Mouse (Mus musculus) heart, postnatal 10 days (tissue): ENCODE measurements around the gene Nmrk1. TPM values are rescaled to one million over a fixed set of nuclear protein-coding genes. Genes with fewer than 3 reads are reported as not detected.

ENCODE experiments used
- DNase-seq, 2 experiments: peaks; one replicate each; pipeline ENCODE4 v3.0.0; 2021
- intact Hi-C: fragments of 180-260 bp; cut with DNase I; formaldehyde crosslinking; loops from one replicate; pipeline ENCODE4 v1.15.1; 2025
- total RNA-seq, 2 experiments: library from RNA; stranded (reverse); gene quantifications; 2 replicates each; pipeline ENCODE4 v1.2.3; 2021

Gene Nmrk1
- total RNA-seq, 2 experiments from 2014 or later, result 3.3 TPM

DNA sequence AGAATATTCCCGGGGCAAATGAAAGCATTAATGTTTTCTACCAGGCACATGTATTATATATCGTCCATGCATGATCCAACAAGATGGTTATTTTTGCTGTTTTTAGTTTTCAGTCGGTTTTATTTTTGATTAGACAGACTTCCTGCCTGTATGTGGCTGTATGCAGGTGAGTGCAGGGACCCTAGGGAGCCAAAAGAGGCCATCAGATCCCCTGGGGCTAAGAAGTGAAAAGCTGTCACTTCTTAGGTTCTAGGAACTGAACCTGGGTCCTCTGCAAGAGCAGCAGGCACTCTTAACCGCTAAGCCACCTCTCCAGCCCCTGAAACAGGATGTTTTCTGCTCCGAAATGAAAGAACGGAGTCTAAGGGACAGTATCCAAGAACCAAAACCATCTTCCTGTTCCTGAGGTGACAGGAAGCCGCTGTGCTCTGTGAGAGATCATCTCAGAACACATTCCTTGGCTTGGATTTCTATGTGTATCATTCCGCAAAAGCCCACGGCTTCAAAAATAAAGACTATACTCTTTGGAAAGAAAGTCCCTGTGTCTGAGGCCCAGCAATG is 16.0 kb upstream of the Nmrk1 start:
- DNase-seq, result peak in 1 of 2 experiments; percentile 27
- intact Hi-C loops, result no loop called here

DNA sequence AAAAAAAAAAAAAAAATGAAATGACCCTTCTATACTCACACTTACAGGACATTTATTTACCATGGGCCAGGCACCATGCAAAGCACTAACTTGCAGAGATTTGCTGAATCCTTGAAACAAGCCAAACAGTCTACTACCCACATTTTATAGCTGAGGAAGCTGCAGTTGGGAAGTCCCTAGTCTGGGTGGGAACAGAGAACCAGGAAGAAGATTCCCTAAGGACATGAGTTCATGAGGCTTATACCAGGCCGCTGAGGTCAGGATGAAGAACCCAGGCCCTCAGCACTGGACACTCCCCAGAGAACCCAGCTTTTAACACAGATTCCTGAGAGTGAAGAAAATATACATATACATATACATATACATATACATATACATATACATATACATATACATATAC is 14.2 kb upstream of the Nmrk1 start:
- intact Hi-C loops, result no loop called here
- no peak for DNase-seq

DNA sequence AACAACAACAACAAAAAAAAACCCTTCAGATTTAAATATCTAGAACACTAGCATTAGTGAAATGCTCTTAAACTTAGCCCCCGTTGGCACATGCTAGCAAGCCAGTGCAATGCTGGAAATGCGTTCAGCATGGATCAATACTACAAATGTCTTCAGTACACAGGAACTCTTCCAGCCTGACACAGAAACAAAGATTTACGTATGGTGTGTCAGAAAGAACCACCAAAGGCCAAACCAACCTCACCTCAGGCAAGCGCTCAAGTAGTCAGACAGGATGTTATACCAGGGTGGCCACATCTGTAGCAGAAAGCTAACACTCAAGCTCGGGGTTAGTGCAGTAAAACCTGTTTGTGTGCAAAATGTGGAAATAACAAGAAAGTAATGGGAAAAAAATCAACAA is 12.7 kb upstream of the Nmrk1 start:
- intact Hi-C loops, result no loop called here
- DNase-seq, result no peak

DNA sequence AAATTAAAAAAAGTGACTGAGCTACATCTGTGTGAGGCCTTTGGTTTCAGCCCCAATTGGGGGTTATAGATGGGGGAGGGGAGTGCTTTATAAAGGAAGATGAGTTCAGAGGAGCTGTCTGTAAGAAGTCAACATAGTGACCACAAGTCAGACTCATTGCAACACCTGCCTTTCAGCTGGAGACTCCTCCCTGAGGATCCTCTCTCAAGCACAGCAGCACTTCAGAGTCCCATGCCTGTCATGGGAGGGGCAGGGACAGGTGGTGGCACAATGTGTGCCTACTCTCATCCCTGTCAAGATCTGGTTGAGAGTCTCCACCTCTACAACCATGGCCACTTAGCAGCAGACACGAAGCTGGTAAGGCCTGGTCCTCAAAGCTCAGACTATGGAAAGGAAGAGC is 12.1 kb upstream of the Nmrk1 start:
- intact Hi-C loops, result loop anchor here (10.0 kb wide), 1 partner anchor 1225 kb away; the partner anchor contains the start of gene Rfk
- no peak for DNase-seq

DNA sequence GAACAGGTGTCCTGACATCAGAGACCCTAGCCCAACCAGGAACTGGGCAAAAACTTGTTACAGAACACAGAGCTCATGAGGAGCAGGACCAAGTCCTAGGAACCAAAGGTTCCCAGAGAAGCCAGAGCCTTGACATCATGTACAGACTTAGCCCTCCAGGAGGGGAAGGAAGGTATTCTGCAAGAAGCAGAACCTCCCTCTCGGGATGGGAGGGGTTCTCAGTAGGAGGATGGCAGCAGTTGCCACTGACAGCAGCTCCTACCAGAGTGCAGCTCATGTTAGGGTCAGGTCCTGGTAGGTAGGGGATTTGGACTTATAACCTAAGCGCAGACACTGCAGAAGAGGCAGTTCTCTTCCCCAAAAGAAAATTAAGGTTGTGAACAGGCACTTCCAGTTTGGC is 7.9 kb upstream of the Nmrk1 start:
- intact Hi-C loops, result loop anchor here (10.0 kb wide), 1 partner anchor 1229 kb away; the partner anchor contains the start of gene Rfk
- no peak for DNase-seq

DNA sequence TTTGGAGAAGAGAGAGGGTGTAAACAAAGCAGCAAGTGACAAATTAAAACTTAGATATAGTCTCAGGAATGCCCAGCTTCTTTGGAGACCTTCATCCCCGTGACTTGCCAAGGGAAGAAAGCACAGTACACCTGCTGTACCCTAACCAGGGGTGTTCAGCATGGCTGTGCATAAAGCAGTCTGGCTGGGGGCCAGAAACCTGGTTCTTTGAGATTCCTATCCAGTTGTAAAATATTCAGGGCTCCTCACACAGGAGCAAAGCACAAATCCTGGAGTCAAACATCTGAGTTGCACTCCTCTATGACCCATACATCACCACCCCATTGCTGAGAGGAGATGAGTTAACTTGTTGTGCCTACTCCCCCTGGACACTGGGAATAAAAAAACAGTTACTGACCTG is 2.2 kb upstream of the Nmrk1 start:
- intact Hi-C loops, result loop anchor here (10.0 kb wide), 1 partner anchor 1235 kb away; the partner anchor contains the start of gene Rfk
- DNase-seq, result no peak

DNA sequence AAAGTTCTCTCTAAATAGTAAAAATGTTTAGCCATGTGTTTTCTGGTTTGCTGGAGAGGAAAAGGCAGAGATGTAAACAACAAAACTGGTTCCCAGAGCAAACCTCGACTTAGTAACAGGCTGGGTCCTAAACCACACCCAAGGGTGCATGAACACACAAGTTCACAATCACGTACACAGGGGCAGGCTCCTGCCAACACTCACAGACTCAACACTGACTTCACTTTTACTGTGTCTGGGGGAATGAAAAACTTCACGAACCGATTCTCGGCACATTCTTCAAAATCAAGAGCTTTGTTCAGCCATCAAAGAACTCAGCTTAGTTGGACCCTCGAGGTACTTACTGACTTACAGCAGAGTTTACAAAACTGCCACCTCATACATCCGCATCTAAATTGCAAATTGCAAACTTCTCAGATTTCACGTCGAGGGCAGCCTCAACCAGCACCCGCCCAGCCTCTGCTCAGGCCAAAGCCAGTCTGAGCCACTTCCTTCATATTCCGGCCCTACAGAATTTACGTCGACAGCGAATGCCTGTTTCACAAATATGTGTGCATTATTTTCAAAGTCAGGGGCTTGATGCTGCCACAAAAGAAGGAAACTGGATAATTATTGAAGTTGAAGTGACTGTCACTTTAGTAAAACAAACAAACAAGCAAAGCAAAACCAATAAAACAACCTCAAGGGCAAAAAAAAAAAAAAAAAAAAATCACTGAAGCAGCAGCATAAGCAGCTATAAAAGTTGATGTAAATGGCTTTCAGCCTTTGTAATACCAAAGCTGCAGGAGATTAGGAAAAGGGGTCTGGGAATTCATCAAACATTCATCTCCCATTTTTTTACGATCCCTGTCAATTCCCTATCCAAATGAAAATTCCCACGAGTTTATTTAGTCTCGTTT is 1.3 kb upstream of the Nmrk1 start:
- intact Hi-C loops, result loop anchor here (5.0 kb wide), 1 partner anchor 82 kb away; the partner anchor contains the start of gene D030056L22Rik
- DNase-seq, result peak; percentile 46 to 52

DNA sequence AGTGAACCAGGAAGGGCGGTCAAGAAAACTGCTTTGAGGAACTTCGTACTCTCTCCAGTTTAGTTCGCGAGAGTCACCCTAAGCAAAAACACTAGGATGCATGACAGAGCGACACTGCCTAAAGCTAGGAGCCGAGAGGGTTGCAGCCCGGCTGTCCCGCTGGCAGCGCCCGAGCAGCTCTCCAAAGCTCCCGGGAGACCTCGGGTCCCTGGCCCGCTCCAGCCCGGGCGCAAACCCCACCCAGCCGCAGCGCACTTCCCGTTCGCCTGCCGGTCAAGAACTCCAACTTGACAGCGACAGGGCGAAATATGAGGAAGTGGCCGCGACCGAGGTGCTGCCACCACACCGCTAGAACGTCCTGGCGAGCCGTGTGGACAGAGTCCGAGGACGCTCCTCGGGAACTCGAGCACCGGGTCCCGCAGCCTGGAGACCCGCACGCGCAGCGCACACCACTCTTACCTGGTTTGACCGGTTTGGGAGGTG is 548 bp upstream of the Nmrk1 start:
- intact Hi-C loops, result loop anchor here (5.0 kb wide), 1 partner anchor 81 kb away; the partner anchor contains the start of gene D030056L22Rik
- DNase-seq, result peak; percentile 80 to 82

DNA sequence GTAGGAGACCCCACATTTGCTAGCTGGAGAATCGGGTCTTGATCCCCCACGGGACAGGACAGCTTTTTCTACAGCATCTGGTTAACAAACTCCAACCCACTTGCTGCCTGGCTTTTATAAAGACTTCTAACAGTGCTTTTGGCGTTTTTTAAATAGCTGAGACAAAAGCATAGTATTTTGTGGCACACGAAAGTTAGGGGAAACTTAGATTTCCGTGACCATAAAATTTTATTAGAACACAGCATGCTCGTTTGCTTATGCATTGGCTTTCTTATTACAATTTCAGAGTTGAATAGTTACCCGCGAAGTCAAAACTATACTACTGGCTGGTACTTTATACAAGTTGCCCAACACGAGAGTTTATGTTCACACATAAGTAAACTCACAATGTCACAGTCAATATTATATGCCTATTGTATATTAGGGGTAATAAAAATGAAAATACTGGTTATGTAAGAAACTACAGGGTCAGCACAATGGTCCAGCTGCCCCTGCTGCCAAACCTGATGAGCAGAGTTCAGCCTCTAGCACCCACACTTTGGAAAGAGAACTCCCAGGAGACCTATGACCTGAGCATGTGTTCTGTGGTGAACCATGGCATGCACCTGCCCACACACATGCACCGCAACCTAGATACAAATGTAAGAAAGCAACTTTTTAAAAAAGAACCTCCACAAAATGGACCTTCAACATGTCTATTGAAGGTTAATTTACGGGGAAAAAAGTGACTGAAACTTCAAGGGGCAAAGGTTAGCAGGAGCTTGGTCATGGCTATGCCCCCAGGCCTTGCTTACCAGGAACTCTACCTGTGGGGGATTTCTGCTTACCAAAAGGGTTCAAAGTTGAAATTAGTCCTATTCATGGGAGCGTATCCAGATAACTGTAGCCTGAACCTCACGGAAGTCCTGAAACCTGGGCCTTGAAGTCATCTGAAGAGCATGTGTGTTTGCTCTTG is 758 bp downstream of the Nmrk1 start:
- intact Hi-C loops, result loop anchor here (5.0 kb wide), 1 partner anchor 80 kb away; the partner anchor contains the start of gene D030056L22Rik

DNA sequence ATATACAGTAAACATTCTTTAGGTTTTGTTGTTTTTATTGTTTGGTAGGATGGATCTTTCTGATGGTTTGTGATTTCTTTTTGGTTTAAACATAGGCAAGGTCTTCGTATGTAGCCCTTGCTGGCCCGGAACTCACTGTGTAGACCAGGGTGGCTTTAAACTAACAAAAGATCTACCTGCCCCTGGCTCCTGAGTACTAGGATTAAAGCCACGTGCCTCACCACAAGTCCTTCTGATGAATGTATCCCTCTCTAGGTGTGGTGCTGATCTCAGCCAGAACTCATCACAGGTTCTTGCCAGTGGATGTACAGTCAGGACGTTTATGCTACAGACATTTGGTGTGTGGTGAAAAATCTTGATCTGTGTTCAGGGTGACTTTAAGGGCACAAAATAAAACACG is 6.2 kb downstream of the Nmrk1 start:
- intact Hi-C loops, result loop anchor here (5.0 kb wide), 1 partner anchor 34 kb away; the partner anchor contains the start of gene Carnmt1

More for the DNA sequence above, 758 bp downstream of the Nmrk1 start:
- DNase-seq, result no peak

DNA sequence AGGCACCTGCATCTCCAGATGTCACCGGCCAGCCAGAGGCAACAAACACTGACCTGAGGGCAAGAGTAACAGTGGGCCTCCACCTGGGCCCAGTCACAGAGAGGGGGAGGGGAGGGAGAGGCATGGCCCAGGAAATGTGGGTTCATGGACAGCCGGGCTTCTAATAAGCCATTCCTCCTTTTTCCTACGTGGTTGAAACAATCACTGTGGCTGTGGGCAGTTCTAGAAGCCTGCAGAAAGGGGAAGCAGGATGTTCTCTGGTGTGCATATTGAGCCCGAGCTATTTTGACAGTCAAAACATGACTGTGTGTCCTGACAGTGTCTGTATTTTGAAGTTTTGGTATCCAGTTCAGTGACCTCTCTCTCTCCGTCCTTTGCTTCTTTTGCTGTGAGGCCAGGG is 7.2 kb downstream of the Nmrk1 start:
- no peak for DNase-seq
- intact Hi-C loops, result loop anchor here (5.0 kb wide), 1 partner anchor 33 kb away; the partner anchor contains the start of gene Carnmt1

More for the DNA sequence above, 6.2 kb downstream of the Nmrk1 start:
- no peak for DNase-seq

DNA sequence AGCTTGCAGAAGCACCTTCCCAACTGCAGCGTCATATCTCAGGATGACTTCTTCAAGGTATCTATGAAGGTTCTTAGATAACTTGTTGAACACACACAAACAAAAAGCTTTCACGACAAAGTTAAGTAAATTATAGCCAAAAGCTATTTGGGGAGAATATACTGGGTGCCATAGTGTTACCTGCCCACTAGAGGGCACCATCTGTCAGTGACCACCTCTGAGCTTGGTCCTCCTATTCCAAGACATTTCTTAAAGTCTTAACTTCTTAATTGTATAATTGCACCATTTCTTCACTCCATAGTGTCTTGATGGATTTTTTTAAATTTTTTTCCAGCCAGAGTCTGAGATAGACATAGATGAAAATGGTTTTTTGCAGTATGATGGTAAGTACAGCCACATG is 7.8 kb downstream of the Nmrk1 start:
- intact Hi-C loops, result loop anchor here (5.0 kb wide), 1 partner anchor 33 kb away; the partner anchor contains the start of gene Carnmt1
- DNase-seq, result no peak

DNA sequence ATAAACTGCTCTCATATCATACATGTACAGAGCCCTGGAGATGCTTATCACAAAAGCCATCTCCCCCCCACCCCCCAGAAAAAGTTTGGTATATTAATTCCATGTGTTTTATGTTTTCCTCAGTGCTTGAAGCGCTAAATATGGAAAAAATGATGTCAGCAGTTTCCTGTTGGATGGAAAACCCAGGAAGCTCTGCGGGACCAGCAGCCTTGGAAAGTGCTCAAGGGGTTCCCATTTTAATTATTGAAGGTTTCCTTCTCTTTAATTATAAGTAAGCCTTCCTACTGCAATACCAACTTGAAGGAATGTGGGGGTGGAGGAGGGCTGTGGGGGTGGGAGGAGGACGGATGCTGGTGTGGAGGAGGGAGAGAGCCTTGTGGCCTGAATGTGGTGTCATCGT is 9.3 kb downstream of the Nmrk1 start:
- DNase-seq, result no peak
- intact Hi-C loops, result no loop called here

DNA sequence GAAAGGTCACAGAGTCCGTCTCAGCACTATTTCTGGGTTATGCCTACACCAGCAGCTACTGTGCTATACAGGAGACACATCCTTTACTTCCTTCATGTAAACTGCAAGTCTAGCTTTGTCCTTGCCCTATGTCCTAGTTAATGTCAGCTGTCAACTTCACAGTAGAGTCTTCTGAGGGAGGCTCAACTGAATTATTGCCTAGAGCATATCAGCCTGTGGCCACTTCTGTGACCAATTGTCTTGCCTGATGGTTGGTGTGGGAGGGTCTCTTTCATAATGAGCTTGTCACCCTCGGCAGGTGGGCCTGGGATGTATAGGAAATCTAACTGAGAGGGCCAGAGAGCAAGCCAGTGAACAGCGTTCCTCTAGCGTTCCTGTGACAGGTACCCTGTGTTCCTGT is 11.7 kb downstream of the Nmrk1 start:
- intact Hi-C loops, result no loop called here
- no peak for DNase-seq

DNA sequence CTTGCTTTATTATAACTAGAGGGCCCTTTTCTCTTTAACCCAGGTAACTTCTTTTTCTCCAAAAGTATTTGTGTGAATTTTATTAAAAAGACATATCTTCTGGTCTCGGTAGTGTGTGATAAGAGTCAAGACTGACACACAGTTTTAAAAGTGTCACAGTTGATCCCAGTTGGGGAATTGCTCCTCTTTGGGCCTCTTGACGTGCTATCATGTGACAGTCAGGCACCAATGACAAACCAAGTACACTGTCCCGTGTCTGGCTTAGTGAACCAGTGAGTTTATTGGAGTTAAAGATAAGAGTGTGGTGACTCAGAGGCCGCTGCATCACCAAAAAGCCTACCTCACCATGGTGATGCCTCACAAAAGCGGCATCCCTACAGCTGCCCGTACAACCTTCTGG is 12.3 kb downstream of the Nmrk1 start:
- intact Hi-C loops, result no loop called here
- DNase-seq, result no peak

DNA sequence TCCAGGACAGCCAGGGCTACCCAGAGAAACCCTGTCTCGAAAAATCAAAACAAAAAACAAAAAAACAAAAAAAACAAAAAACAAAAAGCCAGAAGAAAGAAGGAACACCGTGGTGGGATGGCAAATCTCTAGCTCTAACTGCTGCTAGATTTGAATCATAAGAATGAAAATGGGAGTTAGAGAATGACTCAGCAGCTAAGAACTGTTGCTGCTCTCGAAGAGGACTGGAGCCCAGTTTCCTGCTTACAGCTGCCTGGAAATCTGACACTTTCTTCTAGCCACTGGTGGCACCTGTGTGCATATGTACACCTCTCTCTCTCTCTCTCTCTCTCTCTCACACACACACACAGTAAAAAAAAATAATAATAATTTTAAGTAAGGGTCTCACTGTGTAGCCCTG is 14.6 kb downstream of the Nmrk1 start:
- intact Hi-C loops, result no loop called here
- DNase-seq, result no peak

DNA sequence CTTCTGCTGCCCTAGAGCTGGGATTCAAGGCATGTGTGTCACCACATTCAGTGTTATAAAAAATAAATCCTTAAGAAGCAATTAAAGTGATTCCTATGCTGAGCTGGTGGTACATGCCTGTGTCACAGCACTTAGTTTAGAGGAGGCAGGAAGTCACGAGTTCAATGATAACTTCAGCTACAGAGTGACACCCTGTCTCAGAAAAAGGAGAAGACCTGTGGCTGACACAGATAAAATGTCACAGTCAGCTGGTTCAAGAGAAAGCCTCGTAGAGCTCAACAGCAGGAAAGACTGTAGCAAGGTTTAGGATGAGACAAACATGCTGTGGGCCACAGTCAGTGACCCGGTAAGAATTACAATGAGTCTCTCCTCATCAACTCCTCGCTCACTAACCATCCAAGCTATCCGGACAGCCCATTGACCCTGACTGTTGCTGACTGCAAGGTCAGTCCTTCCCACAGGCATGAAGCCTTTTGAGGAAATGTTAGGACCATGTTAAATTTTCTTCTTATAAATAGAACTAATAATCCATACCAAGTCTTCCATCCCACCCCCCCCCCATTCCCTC is 15.2 kb downstream of the Nmrk1 start:
- intact Hi-C loops, result no loop called here
- DNase-seq, result no peak

DNA sequence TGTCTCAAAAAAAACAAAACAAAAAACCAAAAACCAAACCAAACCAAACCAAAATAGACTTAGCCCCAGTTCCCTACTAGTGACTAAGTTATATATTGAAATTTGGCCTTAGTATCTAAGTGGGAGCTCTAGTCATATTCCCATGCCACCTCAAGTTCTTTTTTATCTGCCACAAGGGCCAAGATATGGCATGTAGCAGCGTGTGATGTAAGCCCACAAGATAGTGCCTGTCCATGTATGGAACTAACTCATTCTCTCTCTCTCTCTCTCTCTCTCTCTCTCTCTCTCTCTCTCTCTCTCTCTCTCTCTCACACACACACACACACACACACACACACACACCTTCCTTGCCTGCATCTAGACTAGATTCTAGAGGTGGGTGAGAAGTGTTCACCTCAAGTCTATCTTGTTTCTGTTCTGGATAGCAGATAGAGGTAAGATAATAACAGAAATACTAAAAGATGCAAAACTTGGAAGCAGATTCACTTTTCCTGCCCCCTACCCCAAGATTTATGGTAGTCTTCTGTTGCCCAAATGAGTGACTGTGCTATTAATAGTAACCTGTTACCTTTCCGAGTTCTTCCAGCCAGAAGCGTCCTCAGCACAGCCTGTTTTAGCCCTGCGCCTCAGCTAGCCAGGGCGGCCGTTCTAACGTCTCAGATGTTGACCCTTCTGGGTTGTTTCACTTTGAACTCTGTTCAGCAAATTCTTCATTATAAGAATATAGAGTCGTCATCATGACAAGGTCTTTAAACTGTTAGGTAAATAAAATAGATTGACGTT is 16.2 kb downstream of the Nmrk1 start:
- DNase-seq, result peak; percentile 38 to 51
- intact Hi-C loops, result no loop called here

DNA sequence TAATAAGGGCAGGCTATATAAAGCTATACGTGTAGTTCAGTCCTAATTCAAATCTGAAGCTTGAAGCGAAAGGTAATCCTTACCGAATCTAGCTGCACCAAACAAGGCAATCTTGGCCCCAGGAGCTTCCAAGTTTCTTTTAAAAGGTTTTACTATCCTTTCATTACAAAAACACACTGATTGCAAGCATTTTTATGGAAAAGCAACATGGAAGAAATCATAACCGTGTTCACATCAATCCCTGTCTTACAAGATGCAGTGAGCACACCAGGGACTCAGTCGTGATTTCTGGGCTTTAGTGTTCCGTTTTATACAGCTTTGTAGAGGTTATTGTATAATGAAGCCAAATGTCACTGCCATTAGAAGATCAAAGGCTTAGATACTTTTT is 16.8 kb downstream of the Nmrk1 start:
- DNase-seq, result no peak
- intact Hi-C loops, result no loop called here
